Mouse (Mus musculus) lung, adult 2 months (tissue): ENCODE data around the gene H2al1a. TPM values are rescaled to one million over a fixed set of nuclear protein-coding genes. Genes with fewer than 3 reads are reported as not detected.
"Not testable (repeated sequence)": the region's sequence is repeated elsewhere in the genome, so short reads cannot be mapped to it uniquely, and the experiment has no call there.

Experiments used
- DNase-seq: peaks from one replicate; pipeline ENCODE4 v3.0.0; 2022
- H3K4me1 ChIP-seq: fragments of 200-500 bp; 2 replicates; pipeline ENCODE4 v1.6.1; 2011; ENCODE audit warnings: low read length; ENCODE audit not compliant: control insufficient read depth, insufficient read depth
- H3K4me3 ChIP-seq: fragments of 200-500 bp; replicated peaks from 2 replicates; pipeline ENCODE3; 2011; ENCODE audit warnings: low read depth, mild to moderate bottlenecking, control low read depth, low read length; ENCODE audit errors: extremely low read depth
- CTCF ChIP-seq: fragments of 200-500 bp; IDR thresholded peaks from 2 replicates; pipeline ENCODE4 v1.5.1; 2011; ENCODE audit warnings: mild to moderate bottlenecking, low read length, control low read depth; ENCODE audit not compliant: insufficient read depth
- POLR2A ChIP-seq: fragments of 200-500 bp; IDR thresholded peaks from 2 replicates; pipeline ENCODE4 v1.6.1; 2011; ENCODE audit warnings: low read depth, mild to moderate bottlenecking, control low read depth, low read length, borderline replicate concordance; ENCODE audit errors: extremely low read depth
- WGBS: fragments of 180-500 bp; shearing (Covaris S2); methylation state at CpG from one replicate; pipeline ENCODE4 v1.1.7; 2018; 5-methylcytosine and 5-hydroxymethylcytosine counted together
- polyA plus RNA-seq: library from polyadenylated mRNA; depleted of rRNA; stranded (reverse); fragments of >200 nt; gene quantifications from 2 replicates; pipeline ENCODE4 v1.2.3, GENCODE M21; 2012; rRNA removed

The H2al1a gene
- not detected in 2 replicates for polyA plus RNA-seq

DNA sequence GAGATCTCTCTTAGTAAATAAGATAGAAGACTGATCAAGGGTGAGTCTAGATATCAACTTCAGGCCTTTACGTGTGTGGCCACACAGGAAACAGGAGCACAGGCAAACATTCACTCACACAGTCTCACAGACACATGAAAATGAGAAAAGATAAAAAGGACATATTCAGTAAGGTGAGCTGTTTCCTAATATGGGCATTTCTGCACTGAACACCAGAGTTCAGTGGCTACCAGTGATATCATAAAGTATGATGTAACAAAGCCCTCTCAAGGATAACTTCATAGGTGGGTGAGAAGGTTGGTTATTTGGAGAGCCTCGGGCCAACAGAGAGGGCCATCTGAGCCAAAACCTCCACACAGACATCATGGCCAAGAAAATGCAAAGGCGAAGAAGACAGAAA is at the start of gene H2al1a:
H2al1a (plus strand) TSS at position 301 of the 400 bp plus-strand sequence.
- WGBS = no CpG with 5 or more reads among the region's 3 CpGs
- not testable (repeated sequence) for H3K4me1 ChIP-seq, H3K4me3 ChIP-seq, DNase-seq

DNA sequence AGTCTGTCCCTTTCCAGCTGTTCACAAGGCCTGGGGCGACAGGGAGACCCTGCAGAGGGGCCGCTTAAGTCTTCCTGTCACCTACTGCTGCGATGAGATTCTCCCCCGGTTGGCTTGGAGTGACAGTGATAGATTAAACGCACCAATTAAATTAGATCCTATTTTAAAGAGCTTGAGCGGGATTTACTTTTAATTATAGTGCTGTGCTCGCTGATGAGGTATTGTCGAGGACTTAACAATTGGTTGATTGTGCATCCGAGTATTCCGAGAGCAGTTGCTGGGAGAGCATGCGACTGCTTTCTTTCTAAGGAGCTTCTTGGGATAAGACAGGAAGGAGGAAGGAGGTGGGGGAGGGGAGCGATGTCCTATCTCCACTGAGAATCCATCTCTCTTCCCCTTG is 48.9 kb upstream of the H2al1a start:
- WGBS = 53% methylated on average over 12 of the region's 12 CpGs
- H3K4me1 ChIP-seq = peaks cover 4% of the 10 kb centered on the region; the same call in 1 of the 2 replicates
- no peak overlapping the region for H3K4me3 ChIP-seq
- no peak for DNase-seq
- TF ChIP-seq POLR2A = no peak
- no peak for TF ChIP-seq CTCF

DNA sequence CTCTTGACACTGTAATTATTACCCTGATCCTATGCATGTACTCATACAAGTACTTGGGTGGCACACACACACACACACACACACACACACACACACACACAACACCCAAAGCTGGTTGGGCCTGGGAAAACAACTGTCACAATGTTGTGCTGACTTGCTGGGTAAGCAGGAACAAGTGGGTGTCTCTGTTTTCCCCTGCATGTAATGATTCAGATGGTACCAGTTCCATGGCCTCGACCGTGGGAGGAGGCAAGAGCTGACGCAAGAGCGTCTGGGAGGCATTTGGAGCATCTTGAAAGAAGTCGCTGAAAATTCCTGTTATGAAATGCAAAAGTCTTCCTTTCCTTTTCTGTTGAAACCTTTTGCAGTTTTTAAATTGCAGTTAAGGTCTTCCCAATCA is 45.0 kb upstream of the H2al1a start:
- TF ChIP-seq POLR2A = no peak
- no peak for TF ChIP-seq CTCF

DNA sequence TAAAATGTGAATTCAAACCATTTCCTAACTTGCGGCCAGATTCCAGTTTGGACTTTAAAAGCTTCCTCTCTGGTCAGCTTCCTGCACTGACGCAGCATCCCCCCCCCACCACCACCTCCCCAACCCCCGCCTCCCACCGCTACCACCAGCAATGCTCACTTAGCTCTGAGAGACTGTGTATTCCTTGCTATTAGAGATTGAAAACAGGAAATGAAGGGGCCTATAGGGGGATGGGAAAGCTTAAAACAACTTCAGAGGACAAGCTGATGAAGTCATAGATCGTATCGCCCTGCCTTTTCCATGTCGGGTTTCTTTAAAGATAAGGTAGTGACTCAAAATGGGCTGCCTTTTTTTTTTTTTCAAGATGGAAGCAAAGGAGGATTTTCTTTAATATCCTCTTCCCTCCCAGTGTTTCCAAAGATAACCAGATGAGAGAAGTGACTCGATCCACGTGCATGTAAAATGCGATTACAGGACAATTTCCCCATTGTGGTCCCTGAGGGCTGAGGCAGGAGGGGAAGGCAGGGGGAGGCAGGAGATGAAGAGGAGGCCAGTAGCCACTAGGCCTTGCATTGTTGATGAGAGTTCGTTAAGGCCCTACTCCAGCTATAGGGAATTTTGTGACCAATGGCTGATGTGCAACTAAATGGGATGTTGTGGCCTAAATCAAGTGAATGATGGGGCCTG is 44.4 kb upstream of the H2al1a start:
- DNase-seq = no peak
- TF ChIP-seq CTCF (no peak), POLR2A (no peak)
- Histone ChIP-seq H3K4me3 (no peak overlapping the region), H3K4me1 (peaks cover 4% of the 10 kb centered on the region; the same call in 1 of the 2 replicates)
- 51% methylated on average over 11 of the region's 11 CpGs for WGBS

More for the DNA sequence above, 45.0 kb upstream of the H2al1a start:
- Histone ChIP-seq H3K4me3 (no peak overlapping the region), H3K4me1 (peaks cover 4% of the 10 kb centered on the region; the same call in 1 of the 2 replicates)
- 49% methylated on average over 5 of the region's 5 CpGs for WGBS
- no peak for DNase-seq

DNA sequence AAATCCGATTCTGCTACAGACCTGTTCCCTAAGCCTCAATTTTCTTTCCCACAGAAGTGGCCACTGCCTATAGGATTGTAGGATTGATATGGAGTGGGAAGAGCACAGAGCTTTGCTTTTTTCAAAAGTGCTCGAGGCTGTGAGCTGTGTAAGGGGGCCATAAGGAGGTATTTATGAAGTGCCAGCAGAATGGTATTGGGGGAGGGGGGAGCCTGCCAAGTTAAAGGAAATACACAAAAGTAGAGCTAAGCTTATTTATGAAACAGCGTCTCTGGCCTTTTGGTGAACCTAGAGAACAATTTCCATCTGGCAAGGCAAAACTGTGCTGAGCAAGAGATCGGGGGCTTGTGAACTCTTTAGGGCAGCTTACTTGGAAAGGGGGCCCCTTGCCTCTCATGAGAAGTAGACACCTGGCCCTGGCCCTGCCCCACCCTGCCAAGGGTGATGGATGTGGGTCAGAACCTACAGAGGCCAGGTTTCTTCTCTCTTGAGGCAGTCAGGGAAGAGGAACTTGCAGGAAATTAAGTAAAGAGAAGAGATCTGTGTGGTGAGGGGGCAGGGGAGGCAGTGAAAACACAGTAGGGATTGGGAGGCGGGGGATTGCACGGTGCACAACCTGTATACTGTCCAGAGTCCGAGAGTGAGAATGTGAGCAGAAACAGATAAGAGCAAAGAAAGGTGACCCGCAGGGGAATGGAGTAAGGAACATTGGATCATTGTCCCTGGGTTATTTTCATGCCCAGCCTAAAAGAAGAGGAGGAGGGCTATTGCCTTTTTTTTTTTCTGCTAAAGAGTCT is 43.3 kb upstream of the H2al1a start:
- H3K4me3 ChIP-seq = no peak overlapping the region
- WGBS = 74% methylated on average over 8 of the region's 8 CpGs
- no peak for TF ChIP-seq CTCF
- TF ChIP-seq POLR2A = no peak
- no peak for DNase-seq
- no peaks in the 10 kb centered on the region; the same call in 1 of the 2 replicates for H3K4me1 ChIP-seq

DNA sequence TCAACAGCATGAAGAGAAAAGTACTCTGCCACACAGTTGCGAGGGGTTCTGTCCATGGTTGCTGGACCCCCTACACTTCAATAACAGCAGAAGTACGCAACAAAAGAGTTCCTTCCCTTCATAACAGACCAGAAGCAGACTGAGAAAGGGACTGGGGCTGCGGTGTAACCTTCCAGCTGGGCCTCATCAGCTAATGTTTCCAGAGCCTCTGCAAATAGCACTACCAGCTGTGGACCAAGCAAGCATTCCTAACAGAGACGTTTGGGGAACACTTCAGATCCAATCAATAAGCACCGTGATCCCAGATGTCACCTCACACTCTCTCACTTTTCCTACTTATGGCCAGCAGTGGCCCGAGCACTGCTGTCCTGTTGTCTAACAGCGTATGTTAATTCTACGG is 34.1 kb upstream of the H2al1a start:
- Histone ChIP-seq H3K4me1 (no peaks in the 10 kb centered on the region), H3K4me3 (no peak overlapping the region)
- 79% methylated on average over 8 of the region's 8 CpGs for WGBS
- no peak for DNase-seq
- no peak for TF ChIP-seq POLR2A
- TF ChIP-seq CTCF = no peak

DNA sequence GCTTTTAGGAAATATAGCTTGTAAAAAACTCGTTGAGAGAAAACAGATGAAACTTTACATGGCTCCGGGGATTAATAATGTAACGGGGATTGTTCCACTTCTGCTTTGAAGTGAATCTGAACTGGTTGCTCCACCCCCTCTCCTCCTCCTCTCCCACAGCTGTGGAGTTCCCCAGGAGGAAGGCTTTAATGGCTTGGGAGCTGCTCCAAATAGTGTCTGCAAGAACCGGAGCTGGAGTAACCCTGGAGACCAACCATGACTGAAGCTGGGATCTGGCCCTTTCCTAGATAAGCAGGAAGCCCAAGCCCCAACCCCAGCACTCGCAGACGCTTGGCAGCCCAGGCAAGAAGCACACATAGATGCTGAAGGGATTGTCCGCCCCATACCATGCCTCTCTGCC is 31.3 kb upstream of the H2al1a start:
- WGBS = 53% methylated on average over 7 of the region's 7 CpGs
- TF ChIP-seq POLR2A = no peak
- no peak for TF ChIP-seq CTCF
- Histone ChIP-seq H3K4me3 (no peak overlapping the region), H3K4me1 (no peaks in the 10 kb centered on the region)
- no peak for DNase-seq

DNA sequence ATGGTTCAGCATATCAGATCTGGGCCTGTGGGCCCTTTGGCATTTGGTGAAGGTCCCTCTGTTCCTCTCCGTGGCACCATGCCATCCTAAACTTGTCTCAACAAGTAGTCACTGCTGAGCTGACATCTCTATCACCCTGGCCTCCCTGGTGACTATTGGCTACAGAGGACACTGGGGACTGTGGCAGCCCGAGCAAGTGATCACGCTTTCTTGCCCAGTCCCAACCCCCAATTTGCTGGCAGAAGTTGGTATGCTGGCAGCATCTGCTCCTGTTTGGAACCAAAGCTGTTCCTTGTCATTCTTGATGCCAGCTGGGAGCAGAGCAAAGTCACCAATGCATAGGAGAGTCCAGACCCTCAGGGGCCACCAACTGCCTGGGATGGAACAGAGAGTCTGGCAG is 30.0 kb upstream of the H2al1a start:
- Histone ChIP-seq H3K4me1 (no peaks in the 10 kb centered on the region), H3K4me3 (no peak overlapping the region)
- WGBS = 79% methylated on average over 3 of the region's 3 CpGs
- no peak for TF ChIP-seq CTCF
- no peak for TF ChIP-seq POLR2A
- no peak for DNase-seq

DNA sequence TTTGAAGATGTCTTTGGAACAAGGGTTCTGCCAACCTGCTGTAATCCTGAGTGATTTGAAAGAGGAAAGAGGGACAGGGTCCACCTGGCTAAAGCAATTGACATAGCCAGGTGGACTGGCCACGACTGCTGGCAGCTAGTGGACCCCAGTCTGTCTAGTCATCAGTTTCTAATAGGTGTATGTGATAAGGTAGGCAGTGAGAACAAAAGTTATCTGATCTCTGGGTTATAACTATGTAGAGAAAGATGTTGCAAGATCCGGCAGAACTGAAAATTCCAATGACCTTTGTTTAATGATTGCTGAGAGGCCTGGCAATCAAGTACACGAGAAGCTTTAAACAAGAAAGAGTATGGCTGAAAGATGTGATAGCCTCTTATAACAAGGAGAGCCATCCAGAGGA is 25.9 kb upstream of the H2al1a start:
- no peak overlapping the region for H3K4me3 ChIP-seq
- no peaks in the 10 kb centered on the region for H3K4me1 ChIP-seq
- WGBS = 71% methylated on average over 3 of the region's 3 CpGs
- no peak for DNase-seq
- TF ChIP-seq POLR2A (no peak), CTCF (no peak)

DNA sequence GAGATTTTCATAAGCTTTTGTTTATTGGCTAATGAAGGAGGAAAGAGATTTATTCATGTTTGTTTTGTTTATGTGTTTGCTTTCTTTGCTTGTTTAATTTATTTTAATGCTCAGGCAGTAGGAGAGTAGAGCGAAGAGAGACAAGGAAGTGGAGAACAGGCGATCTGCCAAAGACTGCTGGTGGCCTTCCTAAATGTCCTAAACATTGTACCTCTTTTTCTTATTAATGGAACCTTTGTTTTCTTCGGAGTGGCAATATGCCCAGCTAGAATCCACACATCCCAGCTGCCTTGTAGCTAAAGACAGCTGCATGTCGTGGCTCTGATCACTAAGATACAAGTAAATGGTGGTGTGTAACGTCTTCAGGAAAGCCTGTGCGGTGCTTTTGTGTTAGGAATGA is 22.0 kb upstream of the H2al1a start:
- no peaks in the 10 kb centered on the region for H3K4me1 ChIP-seq
- DNase-seq = no peak
- 66% methylated on average over 6 of the region's 6 CpGs for WGBS
- H3K4me3 ChIP-seq = no peak overlapping the region
- TF ChIP-seq CTCF (no peak), POLR2A (no peak)
